ENCODE assay signal across 8 mouse cellular contexts in the genomic region with DNA sequence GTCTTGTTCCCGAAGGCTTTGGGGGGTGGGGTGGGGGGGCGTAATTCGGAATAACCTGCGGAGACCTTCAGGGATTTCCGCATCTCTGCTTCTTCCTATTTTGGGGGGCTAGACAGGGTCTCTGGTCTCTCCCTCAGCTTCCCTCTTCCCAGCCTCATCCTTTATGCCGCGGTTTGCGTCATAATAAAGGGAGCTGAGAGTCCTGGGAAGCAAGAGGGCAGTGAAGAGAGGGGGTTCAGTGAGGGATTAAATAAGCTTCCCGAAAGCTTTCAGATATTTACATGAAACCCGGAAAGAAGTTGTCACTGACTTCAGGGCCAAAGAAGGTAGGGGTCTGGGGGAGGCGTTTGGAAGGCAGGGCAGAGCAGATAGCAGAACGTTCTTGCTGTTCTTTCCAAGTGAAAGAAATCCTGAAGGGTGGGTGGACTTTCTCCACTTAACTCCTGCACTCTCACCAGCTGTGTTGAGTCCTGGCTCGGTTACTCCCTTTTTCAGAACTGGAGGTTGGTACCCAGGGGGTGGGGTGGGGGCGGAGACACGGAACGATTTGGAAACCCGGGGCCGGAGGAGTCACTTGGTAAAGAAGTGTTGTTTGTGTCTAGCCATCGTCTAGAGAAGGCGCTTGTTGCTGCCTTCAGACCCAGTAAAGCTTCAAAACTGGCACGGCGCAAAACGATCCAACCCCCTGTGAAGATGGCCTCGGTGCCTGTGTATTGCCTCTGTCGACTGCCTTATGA. TPM values are rescaled to one million over a fixed set of nuclear protein-coding genes. Genes with fewer than 3 reads are reported as not detected.
DNase-seq lines count a peak whose midpoint lies in the region; ATAC-seq lines count a peak whose summit lies in the region.

No protein-coding gene starts in this region.

- H3K4me1 ChIP-seq in heart, embryonic 14.5 days (ENCODE audit: control insufficient read depth in 2 of 2, insufficient read depth in 2 of 2, low read length in 2 of 2), result no peaks in the 10 kb centered on the region

- peak; percentile 32 for DNase-seq in CD4-positive, CD25-positive, alpha-beta regulatory T cell, adult 2 months (ENCODE audit: low read depth, low spot score)
- DNase-seq in T-cell, adult 2 months (ENCODE audit: low spot score), result peak; percentile 1
- DNase-seq in embryo, embryonic 11 days, result peak; percentile 12
- peak; percentile 23 for DNase-seq in kidney, postnatal 14 days
- DNase-seq in lung, postnatal 25 days (ENCODE audit: low spot score), result peak; percentile 3
- peak; percentile 3 for DNase-seq in right cerebral cortex, postnatal 4 days

- no peaks in the 10 kb centered on the region for H3K27me3 ChIP-seq in heart, embryonic 14.5 days (ENCODE audit: control insufficient read depth, insufficient read depth, low read length)

- H3K36me3 ChIP-seq in heart, embryonic 14.5 days (ENCODE audit: control insufficient read depth, insufficient read depth, low read length), result peaks cover 5% of the 10 kb centered on the region; the same call in 1 of the 2 replicates

- peak overlapping the region; percentile 82 for H3K9ac ChIP-seq in heart, embryonic 14.5 days (ENCODE audit: low read length)

- no peak for ATAC-seq in CD4-positive, CD25-positive, alpha-beta regulatory T cell, adult 4 months
- ATAC-seq in heart, embryonic 14.5 days (ENCODE audit: insufficient number of reproducible peaks, insufficient read depth, low FRiP score, low read depth), result no peak

- WGBS in heart, embryonic 14.5 days, result 25% methylated on average over 25 of the region's 25 CpGs

- peak overlapping the region; percentile 97 to 99; a peak in 3 of 4 replicates for H3K27ac ChIP-seq in heart, embryonic 14.5 days (replicated peaks in 1 of 2; ENCODE audit: control insufficient read depth in 1 of 2, insufficient read depth in 1 of 2, low read depth in 2 of 2, low read length in 2 of 2)

- peak overlapping the region; percentile 73 for H3K4me2 ChIP-seq in heart, embryonic 14.5 days (ENCODE audit: low read length)

- no peaks in the 10 kb centered on the region for H3K9me3 ChIP-seq in heart, embryonic 14.5 days (ENCODE audit: control insufficient read depth, low read length)

- peak overlapping the region; percentile 48 to 58 for H3K4me3 ChIP-seq in heart, embryonic 14.5 days (ENCODE audit: control insufficient read depth in 1 of 2, insufficient read depth in 1 of 2, low read depth in 1 of 2, low read length in 2 of 2)

RNA-seq across cellular contexts. Expression of a gene that starts 1.5 kb away (rescaled TPM):
- 10 to 100 TPM; 38.9 to 53.6 TPM for polyA plus RNA-seq in CD4-positive, CD25-positive, alpha-beta regulatory T cell, adult 4 months (2017; shearing (Covaris generic))
- polyA plus RNA-seq in heart, embryonic 14.5 days (2014; fragmentation: Nextera tagmentation; extraction: Ambion mirVana), result 12.6 and 15.0 TPM in 2 replicates
